Mouse (Mus musculus) forebrain, embryonic 14.5 days (tissue): Measurements from ENCODE around the gene Tmco4. TPM values are rescaled to one million over a fixed set of nuclear protein-coding genes. Genes with fewer than 3 reads are reported as not detected.
A peak's percentile ranks its signal among the peaks of the same experiment; 100 is the strongest.

Experiments
- ATAC-seq: fragments of 200-750 bp; cut with Nextera tagmentation; 2 replicates; pipeline ENCODE4 v1.8.0; 2017; ENCODE audit warnings: mild to moderate bottlenecking, moderate library complexity
- DNase-seq: peaks from one replicate; pipeline ENCODE4 v3.0.0-alpha.2; 2015; ENCODE audit warnings: low spot score
- H3K27ac ChIP-seq: fragments of 300-500 bp; sonication (generic); 2 replicates; pipeline ENCODE4 v1.5.1; 2014; ENCODE audit warnings: low read depth, mild to moderate bottlenecking, control low read depth, low read length, moderate library complexity
- H3K27me3 ChIP-seq: fragments of 300-500 bp; sonication (generic); replicated peaks from 2 replicates; pipeline ENCODE4 v1.6.1; 2014; ENCODE audit warnings: low read length, control low read depth, mixed read lengths; ENCODE audit not compliant: control insufficient read depth, insufficient read depth
- H3K36me3 ChIP-seq: fragments of 300-500 bp; sonication (generic); 2 replicates; pipeline ENCODE4 v1.6.1; 2014; ENCODE audit warnings: low read length, control low read depth; ENCODE audit not compliant: control insufficient read depth, insufficient read depth
- H3K4me1 ChIP-seq: fragments of 300-500 bp; sonication (generic); 2 replicates; pipeline ENCODE4 v1.6.1; 2014; ENCODE audit warnings: antibody characterized with exemption, low read length, control low read depth; ENCODE audit not compliant: control insufficient read depth, insufficient read depth
- H3K4me2 ChIP-seq: fragments of 300-500 bp; sonication (generic); 2 replicates; pipeline ENCODE4 v1.6.1; 2014; ENCODE audit warnings: mild to moderate bottlenecking, control low read depth, low read length
- H3K4me3 ChIP-seq: fragments of 300-500 bp; sonication (generic); 2 replicates; pipeline ENCODE4 v1.5.1; 2014; ENCODE audit warnings: low read depth, low read length, control low read depth
- H3K9ac ChIP-seq: fragments of 300-500 bp; sonication (generic); 2 replicates; pipeline ENCODE4 v1.6.1; 2014; ENCODE audit warnings: mild to moderate bottlenecking, low read length, control low read depth, moderate library complexity
- H3K9me3 ChIP-seq: fragments of 300-500 bp; sonication (generic); replicated peaks from 2 replicates; pipeline ENCODE4 v1.6.1; 2016; ENCODE audit warnings: low read length, control low read depth, mixed read lengths; ENCODE audit not compliant: control insufficient read depth
- WGBS: fragments of 180-500 bp; shearing (Covaris S2); extraction: QIAGEN DNeasy Blood & Tissue Kit; methylation state at CpG from one replicate; pipeline ENCODE4 v1.1.7; 2014; 5-methylcytosine and 5-hydroxymethylcytosine counted together
- polyA plus RNA-seq: library from polyadenylated mRNA; unstranded; fragments of >200 nt; fragmentation: Nextera tagmentation; extraction: Ambion mirVana; gene quantifications from 2 replicates; pipeline ENCODE4 v1.2.1, GENCODE M21; 2014

Gene Tmco4
- polyA plus RNA-seq, 1 experiment from 2014 or later: 0.70 TPM

- 35% methylated on average over 6 of the region's 6 CpGs for WGBS
- ATAC-seq (no peak), DNase-seq (peak; percentile 18)
- Histone ChIP-seq H3K27me3 (no peaks in the 10 kb centered on the region), H3K36me3 (no peaks in the 10 kb centered on the region), H3K9ac (no peak overlapping the region), H3K27ac (no peak overlapping the region), H3K4me1 (no peaks in the 10 kb centered on the region), H3K9me3 (no peaks in the 10 kb centered on the region), H3K4me2 (no peak overlapping the region), H3K4me3 (no peak overlapping the region)
Measured at GRCm38 (mm10) chr4:139001433-139001832, 28.7 kb downstream of the Tmco4 start.

GRCm38 (mm10) chr4:139004067-139004466, 31.4 kb downstream of the Tmco4 start:
- ATAC-seq (no peak), DNase-seq (no peak)
- 68% methylated on average over 8 of the region's 8 CpGs for WGBS
- Histone ChIP-seq H3K4me3 (no peak overlapping the region), H3K27me3 (no peaks in the 10 kb centered on the region), H3K36me3 (no peaks in the 10 kb centered on the region), H3K27ac (no peak overlapping the region), H3K9me3 (no peaks in the 10 kb centered on the region), H3K4me1 (no peaks in the 10 kb centered on the region), H3K4me2 (no peak overlapping the region), H3K9ac (no peak overlapping the region)

- Histone ChIP-seq H3K9me3 (no peaks in the 10 kb centered on the region), H3K4me3 (no peak overlapping the region), H3K9ac (no peak overlapping the region), H3K27ac (no peak overlapping the region), H3K4me2 (no peak overlapping the region), H3K4me1 (no peaks in the 10 kb centered on the region), H3K27me3 (no peaks in the 10 kb centered on the region), H3K36me3 (no peaks in the 10 kb centered on the region)
- no peak for ATAC-seq
- WGBS: 62% methylated on average over 6 of the region's 6 CpGs
- no peak for DNase-seq
Measured at GRCm38 (mm10) chr4:139005214-139005613, 32.5 kb downstream of the Tmco4 start.

- no peaks in the 10 kb centered on the region for H3K4me1 ChIP-seq
- no peak overlapping the region for H3K9ac ChIP-seq
- DNase-seq (no peak), ATAC-seq (no peak)
- H3K36me3 ChIP-seq: no peaks in the 10 kb centered on the region
- no peak overlapping the region for H3K27ac ChIP-seq
- no peak overlapping the region for H3K4me3 ChIP-seq
- 84% methylated on average over 3 of the region's 3 CpGs for WGBS
- H3K9me3 ChIP-seq: no peaks in the 10 kb centered on the region
- no peaks in the 10 kb centered on the region for H3K27me3 ChIP-seq
- H3K4me2 ChIP-seq: no peak overlapping the region
Measured at GRCm38 (mm10) chr4:139007353-139007752, 34.7 kb downstream of the Tmco4 start.

- WGBS: 57% methylated on average over 6 of the region's 6 CpGs
- Histone ChIP-seq H3K27me3 (no peaks in the 10 kb centered on the region), H3K4me2 (no peak overlapping the region), H3K27ac (no peak overlapping the region), H3K4me1 (no peaks in the 10 kb centered on the region), H3K9me3 (no peaks in the 10 kb centered on the region), H3K4me3 (no peak overlapping the region), H3K9ac (no peak overlapping the region), H3K36me3 (no peaks in the 10 kb centered on the region)
- ATAC-seq: no peak
- DNase-seq: no peak
Measured at GRCm38 (mm10) chr4:139007981-139008536, 35.4 kb downstream of the Tmco4 start.

GRCm38 (mm10) chr4:139011201-139011702, 38.6 kb downstream of the Tmco4 start:
- H3K4me3 ChIP-seq: no peak overlapping the region
- no peak for ATAC-seq
- 0 out of 2 replicates have a peak, but pooled peaks cover 4% of the 10 kb centered on the region for H3K9me3 ChIP-seq
- H3K4me2 ChIP-seq: no peak overlapping the region
- H3K36me3 ChIP-seq: no peaks in the 10 kb centered on the region
- H3K27me3 ChIP-seq: no peaks in the 10 kb centered on the region
- no peak overlapping the region for H3K27ac ChIP-seq
- no peak for DNase-seq
- WGBS: 96% methylated on average over 13 of the region's 13 CpGs
- H3K4me1 ChIP-seq: no peaks in the 10 kb centered on the region
- H3K9ac ChIP-seq: no peak overlapping the region

- H3K36me3 ChIP-seq: no peaks in the 10 kb centered on the region
- 87% methylated on average over 11 of the region's 11 CpGs for WGBS
- no peak overlapping the region for H3K4me2 ChIP-seq
- no peak overlapping the region for H3K9ac ChIP-seq
- no peaks in the 10 kb centered on the region for H3K4me1 ChIP-seq
- DNase-seq (no peak), ATAC-seq (no peak)
- no peak overlapping the region for H3K4me3 ChIP-seq
- H3K27ac ChIP-seq: no peak overlapping the region
- 0 out of 2 replicates have a peak, but pooled peaks cover 4% of the 10 kb centered on the region for H3K9me3 ChIP-seq
- H3K27me3 ChIP-seq: no peaks in the 10 kb centered on the region
Measured at GRCm38 (mm10) chr4:139013281-139013680, 40.6 kb downstream of the Tmco4 start.

GRCm38 (mm10) chr4:139014793-139015192, 42.1 kb downstream of the Tmco4 start:
- no peak overlapping the region for H3K4me3 ChIP-seq
- no peaks in the 10 kb centered on the region for H3K36me3 ChIP-seq
- no peak overlapping the region for H3K27ac ChIP-seq
- no peaks in the 10 kb centered on the region for H3K27me3 ChIP-seq
- DNase-seq (no peak), ATAC-seq (no peak)
- H3K4me1 ChIP-seq: no peaks in the 10 kb centered on the region
- H3K9me3 ChIP-seq: 0 out of 2 replicates have a peak, but pooled peaks cover 4% of the 10 kb centered on the region
- H3K4me2 ChIP-seq: no peak overlapping the region
- no peak overlapping the region for H3K9ac ChIP-seq
- WGBS: 84% methylated on average over 6 of the region's 6 CpGs

GRCm38 (mm10) chr4:139018388-139018787, 45.7 kb downstream of the Tmco4 start:
- Histone ChIP-seq H3K9me3 (0 out of 2 replicates have a peak, but pooled peaks cover 4% of the 10 kb centered on the region), H3K9ac (no peak overlapping the region), H3K4me2 (no peak overlapping the region), H3K36me3 (no peaks in the 10 kb centered on the region), H3K27ac (no peak overlapping the region), H3K4me1 (no peaks in the 10 kb centered on the region), H3K4me3 (no peak overlapping the region), H3K27me3 (no peaks in the 10 kb centered on the region)
- no peak for DNase-seq
- 92% methylated on average over 14 of the region's 14 CpGs for whole genome bisulfite sequencing
- ATAC-seq: no peak
